Mouse (Mus musculus) heart, adult 11 months (tissue): ENCODE measurements around the gene Vmn1r237.

Experiments
- DNase-seq: peaks from one replicate; pipeline ENCODE4 v3.0.0; 2022

Vmn1r237 gene

GRCm38 (mm10) chr17:21311565-21311964, at the start of gene Vmn1r237:
Gene Vmn1r237 (plus strand): TSS chr17:21311865.
- DNase-seq = no peak

GRCm38 (mm10) chr17:21272103-21272502, 39.6 kb upstream of the Vmn1r237 start:
- peak; percentile 80 for DNase-seq

GRCm38 (mm10) chr17:21282642-21283041, 29.0 kb upstream of the Vmn1r237 start, which contains the start of gene Vmn1r236:
Gene Vmn1r236 (plus strand): TSS chr17:21282942.
- no peak for DNase-seq

- DNase-seq = no peak
Measured at GRCm38 (mm10) chr17:21284395-21284794, 27.3 kb upstream of the Vmn1r237 start.

- DNase-seq = no peak
Measured at GRCm38 (mm10) chr17:21289695-21290094, 22.0 kb upstream of the Vmn1r237 start.
